Mouse (Mus musculus) E14TG2a.4 (cell line): ENCODE measurements around the gene Zbtb2.
"Not testable (repeated sequence)": the region's sequence is repeated elsewhere in the genome, so short reads cannot be mapped to it uniquely, and the experiment has no call there.

Experiments used
- CTCF ChIP-seq: conservative IDR thresholded peaks from 2 replicates; pipeline ENCODE4 v1.5.1; 2014; ENCODE audit warnings: low read length
- POU5F1 ChIP-seq: IDR thresholded peaks from 2 replicates; pipeline ENCODE4 v1.6.1; 2014; ENCODE audit warnings: low read length, borderline replicate concordance

DNA sequence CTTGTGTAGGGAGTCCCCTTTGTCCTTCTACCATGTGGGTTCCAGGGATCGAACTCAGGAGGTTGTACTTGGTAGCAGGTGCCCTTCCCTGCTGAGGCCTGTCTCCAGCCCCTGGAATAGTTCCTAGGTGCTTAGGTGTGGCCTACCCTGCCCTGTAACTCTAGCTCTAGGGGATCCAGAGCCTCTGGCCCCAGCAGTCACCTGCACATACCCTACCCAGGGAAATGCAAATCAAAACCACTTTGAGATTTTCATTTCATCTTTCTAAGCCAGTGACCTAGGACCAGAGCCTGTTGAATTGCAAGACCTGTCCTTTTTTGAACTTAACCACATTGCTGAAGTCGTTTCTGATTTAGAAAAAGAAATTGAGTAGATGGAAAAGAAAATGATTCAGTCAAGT, 46.0 kb upstream of the Zbtb2 start:
- TF ChIP-seq CTCF, POU5F1: not testable (repeated sequence)
